Mouse (Mus musculus) embryonic facial prominence, embryonic 15.5 days (tissue): ENCODE results near the gene Ss18l1. TPM values are rescaled to one million over a fixed set of nuclear protein-coding genes. Genes with fewer than 3 reads are reported as not detected.

Experiments
- ATAC-seq: fragments of 200-750 bp; cut with Nextera tagmentation; 2 replicates; pipeline ENCODE4 v1.8.0; 2017; ENCODE audit warnings: low read depth, moderate TSS enrichment; ENCODE audit not compliant: insufficient number of reproducible peaks, low FRiP score, low TSS enrichment
- H3K27ac ChIP-seq: fragments of 300-500 bp; sonication (generic); replicated peaks from 2 replicates; pipeline ENCODE4 v1.5.1; 2015; ENCODE audit warnings: mild to moderate bottlenecking, inconsistent platforms
- H3K27me3 ChIP-seq: fragments of 300-500 bp; sonication (generic); 2 replicates; pipeline ENCODE4 v1.6.1; 2015; ENCODE audit warnings: inconsistent platforms
- H3K36me3 ChIP-seq: fragments of 300-500 bp; sonication (generic); 2 replicates; pipeline ENCODE4 v1.6.1; 2015; ENCODE audit warnings: mild to moderate bottlenecking, inconsistent platforms
- H3K4me1 ChIP-seq: fragments of 300-500 bp; sonication (generic); 2 replicates; pipeline ENCODE4 v1.6.1; 2015; ENCODE audit warnings: inconsistent platforms
- H3K4me2 ChIP-seq: fragments of 300-500 bp; sonication (generic); replicated peaks from 2 replicates; pipeline ENCODE4 v1.6.1; 2015; ENCODE audit warnings: mild to moderate bottlenecking, inconsistent platforms
- H3K4me3 ChIP-seq: fragments of 300-500 bp; sonication (generic); replicated peaks from 2 replicates; pipeline ENCODE4 v1.5.1; 2015; ENCODE audit warnings: mild to moderate bottlenecking, inconsistent platforms
- H3K9ac ChIP-seq: fragments of 300-500 bp; sonication (generic); 2 replicates; pipeline ENCODE4 v1.6.1; 2015; ENCODE audit warnings: inconsistent platforms
- H3K9me3 ChIP-seq: fragments of 300-500 bp; sonication (generic); replicated peaks from 2 replicates; pipeline ENCODE4 v1.6.1; 2016; ENCODE audit warnings: inconsistent platforms
- WGBS: fragments of 180-500 bp; shearing (Covaris S2); methylation state at CpG from one replicate; pipeline ENCODE4 v1.1.7; 2015; 5-methylcytosine and 5-hydroxymethylcytosine counted together
- polyA plus RNA-seq: library from polyadenylated mRNA; unstranded; fragments of >200 nt; fragmentation: Nextera tagmentation; extraction: Ambion mirVana; gene quantifications from 2 replicates; pipeline ENCODE4 v1.2.1, GENCODE M21; 2015

The Ss18l1 gene
- polyA plus RNA-seq, 1 experiment from 2014 or later, result 6.1 TPM

GRCm38 (mm10) chr2:180020091-180020661 is 22.1 kb upstream of the Ss18l1 start:
- no peaks in the 10 kb centered on the region for H3K36me3 ChIP-seq
- no peak overlapping the region for H3K4me2 ChIP-seq
- no peak overlapping the region for H3K9ac ChIP-seq
- peaks cover 15% of the 10 kb centered on the region for H3K27me3 ChIP-seq
- no peak overlapping the region for H3K27ac ChIP-seq
- 80% methylated on average over 7 of the region's 7 CpGs for WGBS
- ATAC-seq, result no peak
- H3K4me3 ChIP-seq, result no peak overlapping the region
- H3K9me3 ChIP-seq, result no peaks in the 10 kb centered on the region
- H3K4me1 ChIP-seq, result peaks cover 10% of the 10 kb centered on the region

- ATAC-seq, result no peak
- Histone ChIP-seq H3K36me3 (no peaks in the 10 kb centered on the region), H3K9ac (no peak overlapping the region), H3K4me2 (no peak overlapping the region), H3K27ac (no peak overlapping the region), H3K4me3 (no peak overlapping the region), H3K27me3 (peaks cover 15% of the 10 kb centered on the region), H3K4me1 (peaks cover 14% of the 10 kb centered on the region), H3K9me3 (no peaks in the 10 kb centered on the region)
- WGBS, result 79% methylated on average over 8 of the region's 8 CpGs
These were observed 21.4 kb upstream of the Ss18l1 start for GRCm38 (mm10) chr2:180020919-180021318.

- Histone ChIP-seq H3K27ac (no peak overlapping the region), H3K27me3 (peaks cover 15% of the 10 kb centered on the region), H3K9ac (no peak overlapping the region), H3K36me3 (no peaks in the 10 kb centered on the region), H3K4me1 (peaks cover 31% of the 10 kb centered on the region), H3K4me2 (no peak overlapping the region), H3K9me3 (no peaks in the 10 kb centered on the region), H3K4me3 (no peak overlapping the region)
- 63% methylated on average over 6 of the region's 6 CpGs for WGBS
- ATAC-seq, result no peak
These were observed 19.6 kb upstream of the Ss18l1 start for GRCm38 (mm10) chr2:180022751-180023150.

GRCm38 (mm10) chr2:180024401-180025098 is 17.8 kb upstream of the Ss18l1 start, which contains the start of gene Lsm14b:
Lsm14b (plus strand) TSS chr2:180024987.
- H3K4me2 ChIP-seq, result peak within 1 kb of the TSS; percentile 76
- WGBS, result under 1% methylated on average over 65 of the region's 80 CpGs
- no peaks in the 10 kb centered on the region for H3K9me3 ChIP-seq
- peak within 1 kb of the TSS; percentile 95 for H3K4me3 ChIP-seq
- H3K27ac ChIP-seq, result peak within 1 kb of the TSS; percentile 91
- peaks cover 15% of the 10 kb centered on the region for H3K27me3 ChIP-seq
- peaks cover 33% of the 10 kb centered on the region for H3K4me1 ChIP-seq
- ATAC-seq, result peak; percentile 95
- peaks cover 17% of the 10 kb centered on the region for H3K36me3 ChIP-seq
- H3K9ac ChIP-seq, result peak within 1 kb of the TSS; percentile 89

- peak overlapping the region; percentile 91 for H3K27ac ChIP-seq
- under 1% methylated on average over 83 of the region's 84 CpGs for WGBS
- no peaks in the 10 kb centered on the region for H3K9me3 ChIP-seq
- peaks cover 33% of the 10 kb centered on the region for H3K4me1 ChIP-seq
- H3K36me3 ChIP-seq, result peaks cover 24% of the 10 kb centered on the region
- peak overlapping the region; percentile 89 for H3K9ac ChIP-seq
- peaks cover 15% of the 10 kb centered on the region for H3K27me3 ChIP-seq
- H3K4me3 ChIP-seq, result peak overlapping the region; percentile 95
- peak; percentile 0; the same call in 1 of the 2 replicates for ATAC-seq
- H3K4me2 ChIP-seq, result peak overlapping the region; percentile 76
These were observed 17.0 kb upstream of the Ss18l1 start for GRCm38 (mm10) chr2:180025135-180025860.

- ATAC-seq, result no peak
- H3K4me1 ChIP-seq, result peaks cover 33% of the 10 kb centered on the region
- 4% methylated on average over 6 of the region's 6 CpGs for WGBS
- peak overlapping the region; percentile 76 for H3K4me2 ChIP-seq
- peaks cover 15% of the 10 kb centered on the region for H3K27me3 ChIP-seq
- H3K9ac ChIP-seq, result peak overlapping the region; percentile 89
- no peak overlapping the region for H3K27ac ChIP-seq
- peak overlapping the region; percentile 95 for H3K4me3 ChIP-seq
- peaks cover 29% of the 10 kb centered on the region for H3K36me3 ChIP-seq
- H3K9me3 ChIP-seq, result no peaks in the 10 kb centered on the region
These were observed 16.5 kb upstream of the Ss18l1 start for GRCm38 (mm10) chr2:180025861-180026200.

GRCm38 (mm10) chr2:180027768-180028167 is 14.5 kb upstream of the Ss18l1 start:
- WGBS, result 69% methylated on average over 9 of the region's 9 CpGs
- Histone ChIP-seq H3K9me3 (no peaks in the 10 kb centered on the region), H3K27me3 (peaks cover 2% of the 10 kb centered on the region), H3K4me1 (peaks cover 35% of the 10 kb centered on the region), H3K4me3 (peak overlapping the region; percentile 95; the same call in 1 of the 2 replicates), H3K27ac (no peak overlapping the region), H3K9ac (no peak overlapping the region), H3K4me2 (peak overlapping the region; percentile 76; the same call in 1 of the 2 replicates), H3K36me3 (peaks cover 49% of the 10 kb centered on the region)
- no peak for ATAC-seq

GRCm38 (mm10) chr2:180031270-180031669 is 11.0 kb upstream of the Ss18l1 start:
- WGBS, result 90% methylated on average over 6 of the region's 6 CpGs
- H3K9ac ChIP-seq, result no peak overlapping the region
- H3K9me3 ChIP-seq, result no peaks in the 10 kb centered on the region
- H3K27me3 ChIP-seq, result no peaks in the 10 kb centered on the region
- no peak overlapping the region for H3K27ac ChIP-seq
- peaks cover 81% of the 10 kb centered on the region for H3K36me3 ChIP-seq
- H3K4me2 ChIP-seq, result no peak overlapping the region
- no peak for ATAC-seq
- H3K4me3 ChIP-seq, result no peak overlapping the region
- H3K4me1 ChIP-seq, result peaks cover 36% of the 10 kb centered on the region

GRCm38 (mm10) chr2:180032925-180033324 is 9.4 kb upstream of the Ss18l1 start:
- H3K36me3 ChIP-seq, result peaks cover 96% of the 10 kb centered on the region
- no peak overlapping the region for H3K27ac ChIP-seq
- no peak for ATAC-seq
- H3K9me3 ChIP-seq, result no peaks in the 10 kb centered on the region
- no peak overlapping the region for H3K4me2 ChIP-seq
- H3K27me3 ChIP-seq, result no peaks in the 10 kb centered on the region
- H3K9ac ChIP-seq, result no peak overlapping the region
- H3K4me3 ChIP-seq, result no peak overlapping the region
- 72% methylated on average over 3 of the region's 3 CpGs for WGBS
- peaks cover 20% of the 10 kb centered on the region for H3K4me1 ChIP-seq

- Histone ChIP-seq H3K4me1 (peaks cover 14% of the 10 kb centered on the region; the same call in 1 of the 2 replicates), H3K9ac (no peak overlapping the region), H3K27ac (peak overlapping the region; percentile 51; the same call in 1 of the 2 replicates), H3K36me3 (peaks cover 96% of the 10 kb centered on the region), H3K4me3 (no peak overlapping the region), H3K4me2 (no peak overlapping the region), H3K9me3 (no peaks in the 10 kb centered on the region), H3K27me3 (no peaks in the 10 kb centered on the region)
- WGBS, result 42% methylated on average over 3 of the region's 3 CpGs
- ATAC-seq, result no peak
These were observed 8.4 kb upstream of the Ss18l1 start for GRCm38 (mm10) chr2:180033956-180034355.

- Histone ChIP-seq H3K4me3 (no peak overlapping the region), H3K36me3 (peaks cover 91% of the 10 kb centered on the region), H3K4me1 (peaks cover 16% of the 10 kb centered on the region; the same call in 1 of the 2 replicates), H3K9ac (no peak overlapping the region), H3K27ac (no peak overlapping the region), H3K27me3 (no peaks in the 10 kb centered on the region), H3K9me3 (no peaks in the 10 kb centered on the region), H3K4me2 (no peak overlapping the region)
- 46% methylated on average over 5 of the region's 5 CpGs for WGBS
- no peak for ATAC-seq
These were observed 7.6 kb upstream of the Ss18l1 start for GRCm38 (mm10) chr2:180034753-180035152.
